Mouse (Mus musculus) brain, embryonic 18.5 days (tissue): Measurements from ENCODE around the gene Tmbim4.
"Not testable (repeated sequence)": the region's sequence is repeated elsewhere in the genome, so short reads cannot be mapped to it uniquely, and the experiment has no call there.

Experiments
- DNase-seq: peaks from one replicate; pipeline ENCODE4 v3.0.0-alpha.2; 2012; ENCODE audit warnings: low read depth, low spot score

The Tmbim4 gene

DNA sequence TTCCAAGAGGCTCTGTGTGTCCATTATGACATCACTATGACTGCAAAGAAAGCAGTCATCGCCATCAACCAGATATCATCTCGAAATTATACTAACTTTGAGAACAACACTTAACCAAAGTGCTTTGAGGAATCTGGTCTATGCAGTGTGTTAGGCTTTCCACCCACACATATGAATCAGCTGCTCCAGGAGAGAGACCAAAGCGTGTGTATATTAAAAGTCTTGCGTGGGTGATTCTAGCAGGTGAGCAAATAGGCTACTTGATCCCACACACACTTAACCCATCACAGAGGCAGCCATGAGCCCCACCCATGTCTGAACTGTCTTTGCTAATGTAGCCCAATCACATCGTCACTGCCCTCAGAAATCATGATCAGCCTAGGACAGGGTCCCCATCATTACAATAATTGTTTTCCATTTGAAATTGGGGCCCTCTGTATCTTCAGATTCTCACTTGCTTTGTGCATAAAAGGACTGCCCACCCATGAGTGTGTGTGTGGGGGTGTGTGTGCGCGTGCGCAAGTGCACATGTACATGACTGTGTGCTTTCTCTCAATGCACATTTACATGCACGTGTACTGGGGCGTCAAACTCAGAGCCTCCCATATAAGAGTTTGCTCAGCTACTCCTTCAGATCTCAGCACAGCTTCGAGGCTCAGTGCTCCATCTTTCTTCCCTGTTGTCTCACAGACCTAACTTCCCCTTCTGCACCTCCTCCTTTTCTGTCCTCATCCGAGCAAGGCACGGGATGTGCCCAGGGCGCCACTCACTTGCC is 4.1 kb upstream of the Tmbim4 start:
- no peak for DNase-seq

GRCm38 (mm10) chr10:120201961-120202402 is 592 bp downstream of the Tmbim4 start, which contains the start of gene Irak3:
Gene Irak3, minus strand, starts transcription at chr10:120202130.
- DNase-seq = peak; percentile 36

DNA sequence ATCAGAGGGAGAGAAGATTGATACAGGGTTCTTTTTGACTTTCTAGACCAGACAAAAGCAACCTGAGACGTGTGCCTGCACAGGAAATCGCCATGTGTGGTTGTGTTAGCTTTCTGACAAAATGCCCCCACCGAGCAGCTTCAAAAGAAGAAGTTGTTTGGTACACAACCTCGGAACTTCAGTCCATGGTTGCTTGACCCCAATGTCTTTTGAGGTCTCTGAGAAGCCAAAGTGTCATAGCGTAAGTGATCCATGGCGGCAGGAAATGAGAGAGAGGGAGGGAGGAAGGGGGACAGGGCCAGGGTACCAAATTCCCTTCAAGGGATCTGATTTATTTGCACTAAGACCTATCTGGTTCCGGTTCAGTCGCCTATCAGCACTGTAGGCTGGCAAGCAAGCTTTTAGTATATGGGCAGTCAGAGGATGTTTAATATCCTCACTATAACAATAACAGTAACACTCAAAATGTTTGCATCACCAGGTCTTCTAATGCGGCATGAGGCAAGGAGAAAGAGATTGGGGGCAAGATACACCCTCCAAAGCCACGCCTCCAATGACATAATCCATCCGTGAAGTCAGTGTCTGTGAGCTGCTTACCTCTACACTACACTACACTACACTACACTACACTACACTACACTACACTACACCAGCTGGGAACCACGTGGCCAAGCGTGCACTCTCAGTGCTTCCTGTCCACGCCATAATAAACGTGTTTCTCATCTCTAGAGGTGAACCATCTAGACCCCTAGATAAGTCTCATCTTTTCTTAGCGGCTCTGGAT is 1.3 kb downstream of the Tmbim4 start:
- no peak for DNase-seq

- DNase-seq = no peak
Measured at GRCm38 (mm10) chr10:120204591-120205210, 3.3 kb downstream of the Tmbim4 start.

DNA sequence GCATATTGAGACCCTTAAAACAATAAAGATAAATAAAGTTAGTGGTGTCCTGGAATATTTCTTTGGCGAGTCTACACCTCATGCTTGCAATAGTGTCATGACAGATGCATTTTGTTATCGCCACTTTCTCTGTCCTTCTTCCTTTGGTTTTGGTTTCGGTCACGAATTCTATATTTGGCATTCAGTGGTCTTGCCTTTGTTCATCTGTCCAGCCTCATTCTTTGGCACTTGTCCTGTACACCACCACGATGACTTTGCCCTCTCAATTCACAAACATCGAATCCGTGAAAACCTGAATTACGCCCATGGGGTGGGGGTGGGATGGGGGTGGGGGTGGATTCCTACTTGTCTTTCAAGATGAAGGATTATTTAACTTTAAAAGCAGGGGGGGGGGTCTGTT is 6.6 kb downstream of the Tmbim4 start:
- DNase-seq = no peak

- DNase-seq = peak; percentile 51
Measured at GRCm38 (mm10) chr10:120208575-120209538, 7.5 kb downstream of the Tmbim4 start.

- DNase-seq = no peak
Measured at GRCm38 (mm10) chr10:120209539-120209925, 8.1 kb downstream of the Tmbim4 start.

- DNase-seq = no peak
Measured at GRCm38 (mm10) chr10:120210096-120210495, 8.7 kb downstream of the Tmbim4 start.

- not testable (repeated sequence) for DNase-seq
Measured at GRCm38 (mm10) chr10:120217099-120217498, 15.7 kb downstream of the Tmbim4 start.

DNA sequence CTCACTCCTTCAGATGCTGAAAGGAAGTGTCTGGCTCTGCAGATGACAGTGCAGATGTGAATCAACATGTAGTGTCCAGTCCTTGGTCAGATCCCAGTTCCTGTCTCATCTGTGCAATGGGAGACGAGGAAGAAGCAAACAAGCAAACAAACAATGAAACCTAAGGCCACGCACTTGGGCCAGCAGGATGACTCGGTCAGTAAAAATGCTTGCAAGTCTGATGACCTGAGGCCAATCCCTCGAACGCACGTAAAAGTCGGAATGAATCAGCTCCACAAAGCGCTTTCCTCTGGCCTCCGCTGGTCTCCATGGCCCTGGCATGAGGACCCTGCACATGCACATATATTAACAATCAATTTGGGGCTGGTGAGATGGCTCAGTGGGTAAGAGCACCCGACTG is 17.6 kb downstream of the Tmbim4 start:
- DNase-seq = no peak

- DNase-seq = no peak
Measured at GRCm38 (mm10) chr10:120219578-120220359, 18.4 kb downstream of the Tmbim4 start.

- no peak for DNase-seq
Measured at GRCm38 (mm10) chr10:120220776-120221175, 19.4 kb downstream of the Tmbim4 start.

GRCm38 (mm10) chr10:120226871-120227661 is 25.7 kb downstream of the Tmbim4 start, which contains the start of gene Llph:
Gene Llph, plus strand, starts transcription at chr10:120227070.
- peak; percentile 64 for DNase-seq

- no peak for DNase-seq
Measured at GRCm38 (mm10) chr10:120231718-120232117, 30.3 kb downstream of the Tmbim4 start.

DNA sequence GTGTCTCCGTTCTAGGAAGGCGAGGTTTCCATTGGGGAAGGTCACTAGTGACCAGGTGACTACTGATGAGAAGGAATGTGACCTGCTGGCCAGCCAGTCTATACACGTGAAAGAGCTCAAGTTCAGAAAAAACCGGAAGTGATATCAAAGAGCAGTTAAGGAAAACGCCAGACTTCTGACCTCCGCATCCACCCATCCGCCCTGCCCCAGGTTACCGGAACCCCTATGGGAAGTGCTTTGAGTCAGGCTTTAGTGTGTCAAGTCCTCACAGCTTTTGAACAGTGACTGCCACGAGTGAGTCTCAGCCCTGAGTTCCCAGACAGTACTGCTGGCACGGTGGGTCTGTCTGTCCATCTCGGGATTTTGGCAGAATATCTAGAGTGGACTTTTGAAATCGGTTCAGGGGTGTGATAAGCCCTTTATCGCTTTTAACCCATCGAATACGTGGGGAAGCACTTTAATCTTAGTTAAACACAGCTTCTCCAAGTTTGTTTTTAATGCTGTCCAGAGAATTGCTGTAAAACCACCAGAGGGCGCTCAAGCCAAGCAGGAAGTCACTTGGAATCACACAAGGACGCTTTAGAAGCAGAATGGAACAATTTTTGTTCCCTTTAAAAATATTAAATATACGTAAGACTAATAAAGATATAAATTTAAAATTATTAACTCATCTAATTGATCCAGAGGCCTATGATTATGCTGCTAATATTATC is 32.4 kb downstream of the Tmbim4 start:
- no peak for DNase-seq

DNA sequence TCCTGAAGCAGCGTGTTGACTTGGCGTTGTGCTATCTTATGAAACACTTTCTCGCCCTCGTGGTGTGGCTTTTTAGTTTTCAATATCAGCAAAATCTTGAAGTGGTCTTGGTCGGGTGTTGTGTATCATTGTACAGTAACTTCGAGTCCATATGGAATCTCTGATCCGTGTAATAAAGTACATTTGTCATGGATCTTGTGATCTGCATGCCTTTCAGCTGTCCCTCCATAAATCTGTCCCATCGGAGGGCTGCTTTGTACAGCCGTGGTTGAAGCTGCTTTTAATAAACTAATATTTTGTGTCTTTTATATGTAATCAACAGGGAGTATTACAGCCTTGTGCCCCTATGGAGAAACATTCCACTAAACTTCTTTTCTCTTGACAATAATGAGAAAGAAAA is 35.5 kb downstream of the Tmbim4 start:
- DNase-seq = no peak

GRCm38 (mm10) chr10:120238241-120238640 is 36.9 kb downstream of the Tmbim4 start:
- no peak for DNase-seq

DNA sequence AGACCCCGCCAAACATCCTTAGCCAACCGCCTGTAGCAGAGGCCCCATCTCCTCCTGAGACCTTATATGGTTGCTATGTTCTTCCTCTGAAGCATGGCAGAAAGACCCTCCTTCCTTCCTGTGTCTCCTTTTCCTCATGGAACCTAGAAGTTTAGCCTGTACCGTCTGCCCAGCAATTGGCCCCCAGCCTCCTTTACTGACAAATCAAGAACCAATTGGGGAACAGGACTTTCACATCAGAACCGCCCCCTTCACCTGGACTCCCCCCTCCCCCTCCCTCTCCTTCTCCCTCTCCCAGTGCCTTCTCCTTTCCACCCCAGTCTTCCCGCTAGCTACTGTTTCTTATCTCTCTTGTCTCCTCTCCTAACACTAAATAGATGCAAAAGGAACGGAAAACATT is 38.1 kb downstream of the Tmbim4 start:
- no peak for DNase-seq

- DNase-seq = no peak
Measured at GRCm38 (mm10) chr10:120242421-120242820, 41.0 kb downstream of the Tmbim4 start.
